Mouse (Mus musculus): ENCODE data around the gene Zfp61.

DNA sequence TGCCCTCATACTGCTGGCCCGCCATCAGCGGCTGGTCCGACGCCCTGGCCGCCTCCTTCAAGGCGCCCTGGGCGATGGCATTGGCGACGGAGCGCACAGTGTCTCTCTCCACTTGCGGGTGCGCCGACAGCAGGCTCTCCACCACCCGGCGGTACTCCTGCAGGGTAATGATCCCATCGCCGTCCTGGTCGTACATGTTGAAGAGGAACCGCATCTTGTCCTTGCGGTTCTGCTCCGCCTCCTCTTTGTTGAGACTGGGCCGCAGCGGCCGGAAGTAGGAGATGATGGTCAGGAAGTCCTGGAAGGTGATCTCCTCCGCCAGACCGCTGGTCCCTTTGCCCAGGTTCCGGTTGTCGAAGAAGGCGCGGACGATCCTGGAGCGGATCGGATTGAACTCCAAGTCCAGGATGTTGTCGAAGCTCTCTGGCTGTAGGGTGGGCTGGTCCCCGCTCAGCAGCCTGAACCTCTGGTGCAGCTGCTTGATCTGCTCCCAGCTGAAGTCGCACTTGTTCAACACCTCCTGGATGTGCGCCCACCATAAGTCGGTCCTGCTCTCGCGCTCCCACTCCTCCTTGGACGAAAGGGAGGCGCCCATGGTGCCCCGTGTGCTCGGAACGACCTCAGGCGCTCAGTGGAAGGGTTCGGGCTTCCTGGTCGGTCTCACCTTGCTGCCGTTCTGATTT, 32.4 kb upstream of the Zfp61 start, which contains the start of gene Tescl:
- TF ChIP-seq HCFC1 (IDR thresholded peaks at IDR 0.05; ENCODE audit: borderline replicate concordance, insufficient read depth, low read length) (peak; percentile 52), ZC3H11A (IDR thresholded peaks at IDR 0.05; ENCODE audit: borderline replicate concordance, low read depth, low read length) (no peak), CHD2 (IDR thresholded peaks at IDR 0.05; ENCODE audit: low read depth, low read length) (no peak), ZNF384 (IDR thresholded peaks at IDR 0.05; ENCODE audit: low read depth, low read length) (no peak)
